Mouse (Mus musculus): ENCODE data around the gene Gm10135. TPM values are rescaled to one million over a fixed set of nuclear protein-coding genes. Genes with fewer than 3 reads are reported as not detected.
A peak's percentile ranks its signal among the peaks of the same experiment; 100 is the strongest.
"Not testable (repeated sequence)": the region's sequence is repeated elsewhere in the genome, so short reads cannot be mapped to it uniquely, and the experiment has no call there.

Gene Gm10135
- not detected in 2 replicates for polyA plus RNA-seq (2016; fragmentation: Nextera tagmentation; extraction: Ambion mirVana)

DNA sequence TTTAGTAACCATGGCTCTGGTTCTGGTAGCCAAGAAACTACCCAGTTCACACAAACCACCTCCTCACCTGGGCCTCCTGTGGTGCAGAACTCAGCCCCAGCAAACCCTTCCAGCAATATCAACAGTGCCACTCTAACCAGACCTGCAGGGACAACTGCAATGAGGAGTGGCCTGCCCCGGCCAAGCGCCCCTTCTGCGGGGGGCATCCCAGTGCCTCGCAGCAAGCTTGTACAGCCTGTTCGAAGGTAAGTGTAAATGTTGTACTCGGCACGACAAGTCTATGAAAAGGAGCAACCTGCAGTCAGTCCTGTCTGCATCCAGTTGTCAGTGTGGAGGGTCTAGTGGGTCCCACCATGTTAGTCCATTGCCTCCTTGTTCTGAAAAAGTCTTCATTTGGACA lies at the start of gene Gm10135:
Gene Gm10135 (minus strand): TSS at position 101 of the 400 bp plus-strand sequence.
- H3K9me3 ChIP-seq = no peaks in the 10 kb centered on the region
- H3K36me3 ChIP-seq (replicated peaks) = peaks cover 48% of the 10 kb centered on the region
- no peak within 1 kb of the TSS for H3K9ac ChIP-seq
- peaks cover 5% of the 10 kb centered on the region; the same call in 1 of the 2 replicates for H3K4me1 ChIP-seq
- no peak within 1 kb of the TSS for H3K27ac ChIP-seq
- no peak within 1 kb of the TSS for H3K4me3 ChIP-seq (replicated peaks)
- no peaks in the 10 kb centered on the region for H3K27me3 ChIP-seq
- no peak for ATAC-seq (ENCODE audit: low FRiP score)
- WGBS = 95% methylated on average over 7 of the region's 7 CpGs
- no peak within 1 kb of the TSS for H3K4me2 ChIP-seq

GRCm38 (mm10) chr5:73023801-73024200 lies 49.3 kb upstream of the Gm10135 start:
- H3K36me3 ChIP-seq (replicated peaks) = peaks cover 51% of the 10 kb centered on the region
- 91% methylated on average over 13 of the region's 13 CpGs for WGBS
- no peak overlapping the region for H3K4me3 ChIP-seq (replicated peaks)

DNA sequence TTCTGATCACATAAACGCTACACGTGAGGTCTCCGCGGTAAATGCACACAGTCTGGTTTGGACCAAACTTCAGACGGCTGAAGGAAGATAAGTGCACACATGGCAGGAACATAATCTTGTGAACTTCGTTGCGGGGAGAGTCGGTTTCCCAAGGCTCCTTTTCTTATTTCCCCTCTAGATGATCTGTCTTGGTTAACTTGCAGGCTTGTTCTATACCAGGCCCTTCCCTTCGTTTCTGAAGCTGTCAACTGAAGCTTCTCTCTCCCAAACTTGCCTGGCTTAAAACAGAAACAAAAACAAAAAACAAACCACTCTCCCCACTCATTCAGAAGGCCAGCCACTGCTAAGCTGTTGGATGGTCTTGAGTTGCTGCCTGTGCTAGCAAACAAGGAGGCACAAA lies 40.2 kb upstream of the Gm10135 start:
- H3K9ac ChIP-seq = no peak overlapping the region
- WGBS = 52% methylated on average over 9 of the region's 9 CpGs
- no peak overlapping the region for H3K4me2 ChIP-seq
- H3K9me3 ChIP-seq = no peaks in the 10 kb centered on the region
- peaks cover 29% of the 10 kb centered on the region for H3K27me3 ChIP-seq
- peaks cover 10% of the 10 kb centered on the region for H3K4me1 ChIP-seq
- ATAC-seq (ENCODE audit: low FRiP score) = no peak
- no peaks in the 10 kb centered on the region for H3K36me3 ChIP-seq (replicated peaks)
- no peak overlapping the region for H3K27ac ChIP-seq
- H3K4me3 ChIP-seq (replicated peaks) = no peak overlapping the region

More at GRCm38 (mm10) chr5:73023801-73024200, 49.3 kb upstream of the Gm10135 start:
- Histone ChIP-seq H3K4me1 (no peaks in the 10 kb centered on the region), H3K27me3 (no peaks in the 10 kb centered on the region), H3K9ac (no peak overlapping the region), H3K27ac (no peak overlapping the region), H3K9me3 (no peaks in the 10 kb centered on the region), H3K4me2 (no peak overlapping the region)
- no peak for ATAC-seq (ENCODE audit: low FRiP score)

DNA sequence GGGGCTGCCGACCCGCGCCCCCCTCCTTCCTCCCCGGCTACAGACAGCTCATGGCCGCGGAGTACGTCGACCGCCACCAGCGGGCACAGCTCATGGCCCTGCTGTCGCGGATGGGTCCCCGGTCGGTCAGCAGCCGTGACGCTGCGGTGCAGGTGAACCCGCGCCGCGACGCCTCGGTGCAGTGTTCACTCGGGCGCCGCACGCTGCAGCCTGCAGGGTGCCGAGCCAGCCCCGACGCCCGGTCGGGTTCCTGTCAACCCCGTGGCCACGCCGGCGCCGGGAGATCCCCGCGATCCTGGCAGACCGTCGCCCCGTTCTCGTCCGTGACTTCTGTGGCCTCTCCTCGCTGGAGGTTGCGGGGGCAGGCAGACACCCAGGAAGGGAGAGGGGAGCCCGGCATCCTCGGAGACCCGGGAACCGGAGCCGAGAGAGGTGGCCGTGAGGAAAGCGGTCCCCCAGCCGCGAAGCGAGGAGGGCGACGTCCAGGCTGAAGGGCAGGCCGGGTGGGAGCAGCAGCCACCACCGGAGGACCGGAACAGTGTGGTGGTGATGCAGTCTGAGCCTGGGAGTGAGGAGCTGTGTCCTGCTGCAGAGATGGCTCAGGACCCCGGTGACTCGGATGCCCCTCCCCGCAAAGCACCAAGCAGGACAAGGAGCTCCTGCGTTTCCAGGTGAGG lies 39.2 kb upstream of the Gm10135 start:
- not testable (repeated sequence) for H3K9me3 ChIP-seq; H3K27ac ChIP-seq; H3K36me3 ChIP-seq (replicated peaks)
- 1% methylated on average over 45 of the region's 65 CpGs for WGBS
- Histone ChIP-seq H3K4me3 (replicated peaks) (peak overlapping the region; percentile 44), H3K4me1 (peaks cover 10% of the 10 kb centered on the region), H3K4me2 (peak overlapping the region; percentile 81), H3K27me3 (peaks cover 32% of the 10 kb centered on the region), H3K9ac (peak overlapping the region; percentile 48; the same call in 1 of the 2 replicates)
- ATAC-seq (ENCODE audit: low FRiP score) = peak; percentile 76

- H3K4me3 ChIP-seq (replicated peaks) = peak overlapping the region; percentile 44
- peaks cover 39% of the 10 kb centered on the region for H3K27me3 ChIP-seq
Measured at GRCm38 (mm10) chr5:73012884-73013610, 38.5 kb upstream of the Gm10135 start.

GRCm38 (mm10) chr5:73011806-73012205 lies 37.3 kb upstream of the Gm10135 start:
- not testable (repeated sequence) for H3K4me2 ChIP-seq; H3K9ac ChIP-seq; H3K36me3 ChIP-seq (replicated peaks); H3K9me3 ChIP-seq; ATAC-seq (ENCODE audit: low FRiP score); H3K27ac ChIP-seq; H3K4me3 ChIP-seq (replicated peaks)
- peaks cover 15% of the 10 kb centered on the region for H3K4me1 ChIP-seq
- H3K27me3 ChIP-seq = peaks cover 52% of the 10 kb centered on the region
- WGBS = 93% methylated on average over 16 of the region's 16 CpGs

More at GRCm38 (mm10) chr5:73012884-73013610, 38.5 kb upstream of the Gm10135 start:
- peak overlapping the region; percentile 81 for H3K4me2 ChIP-seq
- H3K9me3 ChIP-seq; H3K27ac ChIP-seq; H3K36me3 ChIP-seq (replicated peaks); H3K9ac ChIP-seq: not testable (repeated sequence)
- peaks cover 10% of the 10 kb centered on the region for H3K4me1 ChIP-seq
- ATAC-seq (ENCODE audit: low FRiP score) = peak; percentile 70
- WGBS = 24% methylated on average over 26 of the region's 27 CpGs

GRCm38 (mm10) chr5:73008230-73008629 lies 33.7 kb upstream of the Gm10135 start:
- H3K27ac ChIP-seq; H3K4me2 ChIP-seq; H3K4me3 ChIP-seq (replicated peaks); H3K9ac ChIP-seq; H3K9me3 ChIP-seq; H3K4me1 ChIP-seq; ATAC-seq (ENCODE audit: low FRiP score); H3K36me3 ChIP-seq (replicated peaks): not testable (repeated sequence)
- H3K27me3 ChIP-seq = peaks cover 47% of the 10 kb centered on the region
- 42% methylated on average over 8 of the region's 8 CpGs for WGBS

DNA sequence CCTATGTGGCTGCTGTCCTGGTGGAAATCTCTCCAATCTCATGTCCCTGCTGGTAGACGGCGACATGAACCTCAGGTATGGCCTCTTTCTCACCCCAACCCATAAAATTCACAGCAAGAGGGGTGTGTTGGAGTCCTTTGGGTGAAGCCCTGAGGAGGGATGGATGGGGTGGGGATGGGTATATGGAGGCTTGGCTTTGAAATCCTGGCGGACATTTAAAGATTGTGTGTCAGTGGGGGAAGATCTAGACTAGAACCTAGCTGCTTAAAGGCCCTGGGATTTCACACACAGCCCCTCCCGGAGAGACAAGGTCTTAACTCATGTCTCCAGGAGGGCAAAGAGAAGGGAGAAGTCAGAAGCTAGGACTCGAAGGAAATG lies 33.1 kb upstream of the Gm10135 start:
- Histone ChIP-seq H3K27me3 (peaks cover 40% of the 10 kb centered on the region), H3K4me1 (peaks cover 7% of the 10 kb centered on the region; the same call in 1 of the 2 replicates), H3K27ac (no peak overlapping the region), H3K4me2 (peak overlapping the region; percentile 70), H3K36me3 (replicated peaks) (no peaks in the 10 kb centered on the region), H3K9ac (peak overlapping the region; percentile 51; the same call in 1 of the 2 replicates), H3K9me3 (no peaks in the 10 kb centered on the region), H3K4me3 (replicated peaks) (peak overlapping the region; percentile 44)
- ATAC-seq (ENCODE audit: low FRiP score) = no peak; the same call in 1 of the 2 replicates
- WGBS = 55% methylated on average over 5 of the region's 5 CpGs

DNA sequence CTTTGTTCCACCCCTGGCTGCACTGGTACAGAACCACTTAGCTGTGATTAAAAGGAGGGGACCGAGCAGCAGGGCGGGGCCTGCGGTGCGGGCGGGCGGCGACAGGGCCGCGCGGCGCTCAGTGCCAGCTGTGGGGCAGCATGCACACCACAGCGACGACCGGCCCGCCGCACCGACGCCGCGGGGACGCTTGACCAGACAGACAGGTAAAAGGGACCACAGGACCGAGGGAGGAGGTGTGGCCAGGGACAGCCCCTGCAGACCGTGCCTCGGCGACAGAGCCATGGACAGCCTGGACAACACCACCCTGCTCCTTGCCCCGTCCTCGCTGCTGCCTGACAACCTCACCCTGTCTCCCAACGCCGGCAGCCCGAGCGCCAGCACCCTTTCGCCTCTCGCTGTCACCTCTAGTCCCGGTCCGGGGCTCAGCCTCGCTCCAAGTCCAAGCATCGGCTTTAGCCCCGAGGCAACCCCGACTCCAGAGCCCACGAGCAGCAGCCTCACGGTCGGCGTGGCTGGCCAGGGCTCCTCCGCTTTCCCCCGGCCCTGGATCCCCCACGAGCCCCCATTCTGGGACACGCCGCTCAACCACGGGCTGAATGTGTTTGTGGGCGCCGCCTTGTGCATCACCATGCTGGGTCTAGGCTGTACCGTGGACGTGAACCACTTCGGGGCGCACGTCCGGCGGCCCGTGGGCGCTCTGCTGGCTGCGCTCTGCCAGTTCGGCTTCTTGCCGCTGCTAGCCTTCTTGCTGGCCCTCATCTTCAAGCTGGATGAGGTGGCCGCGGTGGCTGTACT lies 32.5 kb upstream of the Gm10135 start, which contains the start of gene Slc10a4:
Gene Slc10a4 (plus strand): TSS at position 100 of the 798 bp plus-strand sequence.
- peak within 1 kb of the TSS; percentile 70 for H3K4me2 ChIP-seq
- ATAC-seq (ENCODE audit: low FRiP score) = peak; percentile 94
- peak within 1 kb of the TSS; percentile 51 for H3K9ac ChIP-seq
- H3K27ac ChIP-seq = no peak within 1 kb of the TSS
- peaks cover 37% of the 10 kb centered on the region for H3K27me3 ChIP-seq
- H3K36me3 ChIP-seq (replicated peaks) = no peaks in the 10 kb centered on the region
- peak within 1 kb of the TSS; percentile 44 for H3K4me3 ChIP-seq (replicated peaks)
- no peaks in the 10 kb centered on the region for H3K9me3 ChIP-seq
- H3K4me1 ChIP-seq = peaks cover 7% of the 10 kb centered on the region; the same call in 1 of the 2 replicates
- 9% methylated on average over 65 of the region's 65 CpGs for WGBS

DNA sequence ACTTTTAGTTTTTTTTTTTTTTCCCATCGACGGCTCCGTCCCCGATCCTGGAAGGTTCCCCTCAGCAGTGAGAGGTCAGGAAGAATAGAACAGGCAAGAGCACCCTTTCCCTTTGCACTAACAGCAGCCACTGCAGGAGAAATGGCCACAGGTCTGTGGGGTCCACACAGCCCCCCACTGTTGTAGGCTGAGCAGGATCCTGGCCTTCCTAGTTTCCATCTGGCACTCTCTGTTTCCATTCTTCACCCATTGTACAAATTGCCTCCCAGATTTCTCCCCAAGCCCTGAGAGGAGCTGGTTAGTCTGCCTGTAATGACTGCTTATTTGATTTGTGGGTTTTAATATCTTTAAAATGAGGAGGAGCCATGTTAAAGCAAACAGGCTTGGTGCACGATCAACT lies 29.5 kb upstream of the Gm10135 start:
- no peak for ATAC-seq (ENCODE audit: low FRiP score)
- Histone ChIP-seq H3K9me3 (no peaks in the 10 kb centered on the region), H3K36me3 (replicated peaks) (no peaks in the 10 kb centered on the region), H3K4me1 (peaks cover 7% of the 10 kb centered on the region; the same call in 1 of the 2 replicates), H3K4me3 (replicated peaks) (no peak overlapping the region), H3K4me2 (no peak overlapping the region), H3K27ac (no peak overlapping the region), H3K27me3 (peaks cover 34% of the 10 kb centered on the region), H3K9ac (no peak overlapping the region)
- WGBS = 88% methylated on average over 5 of the region's 5 CpGs

DNA sequence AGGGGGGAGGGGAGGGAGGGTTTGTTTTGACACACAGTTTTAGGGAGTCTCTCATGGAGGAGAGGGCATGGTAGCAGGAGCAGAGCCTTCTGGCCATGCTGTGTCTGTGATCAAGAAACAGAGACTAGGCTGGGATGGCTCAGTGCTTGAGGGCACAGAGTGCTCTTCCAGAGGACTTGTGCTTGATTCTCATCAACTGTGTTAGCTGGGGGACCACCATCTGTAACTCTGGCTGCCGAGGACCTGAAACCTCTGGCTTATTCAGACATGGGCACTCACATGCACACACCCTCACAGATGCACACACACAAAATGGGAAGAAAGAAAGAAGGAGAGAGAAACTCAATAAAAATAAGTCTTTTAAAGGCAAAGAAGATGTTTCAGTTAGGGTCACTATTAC lies 24.0 kb upstream of the Gm10135 start:
- 90% methylated on average over 1 of the region's 1 CpGs for WGBS
- not testable (repeated sequence) for H3K9me3 ChIP-seq; H3K4me3 ChIP-seq (replicated peaks); H3K36me3 ChIP-seq (replicated peaks); H3K4me2 ChIP-seq; H3K27me3 ChIP-seq; H3K27ac ChIP-seq; ATAC-seq (ENCODE audit: low FRiP score); H3K9ac ChIP-seq
- peaks cover 15% of the 10 kb centered on the region for H3K4me1 ChIP-seq

DNA sequence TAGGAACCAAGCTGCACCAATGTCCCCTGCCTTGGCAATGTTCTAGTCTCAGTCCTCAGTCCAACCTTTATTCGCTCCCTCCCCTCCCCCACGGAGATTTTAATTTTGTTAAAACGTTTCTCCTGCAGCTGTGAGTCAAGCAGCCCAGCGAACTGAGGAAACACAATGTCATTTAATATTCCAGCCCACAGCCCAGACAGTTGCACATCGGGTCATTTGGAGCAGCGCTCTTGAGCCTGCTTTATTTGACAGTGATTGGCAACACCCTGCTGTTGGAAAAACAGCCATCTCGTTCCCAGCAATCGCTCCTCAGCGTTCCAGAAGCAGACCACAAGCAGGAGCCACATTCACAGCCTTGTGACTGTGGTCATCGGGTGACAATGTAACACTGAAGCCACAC lies 20.9 kb upstream of the Gm10135 start:
- no peak overlapping the region for H3K4me3 ChIP-seq (replicated peaks)
- no peaks in the 10 kb centered on the region for H3K36me3 ChIP-seq (replicated peaks)
- peak; percentile 73 for ATAC-seq (ENCODE audit: low FRiP score)
- no peak overlapping the region for H3K9ac ChIP-seq
- 0 out of 2 replicates have a peak overlapping the region, but pooled peaks have one; percentile 0 for H3K27ac ChIP-seq
- WGBS = 23% methylated on average over 10 of the region's 10 CpGs
- peaks cover 15% of the 10 kb centered on the region for H3K4me1 ChIP-seq
- no peaks in the 10 kb centered on the region for H3K9me3 ChIP-seq
- 0 out of 2 replicates have a peak, but pooled peaks cover 4% of the 10 kb centered on the region for H3K27me3 ChIP-seq
- peak overlapping the region; percentile 25; the same call in 1 of the 2 replicates for H3K4me2 ChIP-seq

Measured in forebrain, embryonic 12.5 days (tissue).